18 mouse cellular contexts compared by ENCODE assay signal in the genomic region with DNA sequence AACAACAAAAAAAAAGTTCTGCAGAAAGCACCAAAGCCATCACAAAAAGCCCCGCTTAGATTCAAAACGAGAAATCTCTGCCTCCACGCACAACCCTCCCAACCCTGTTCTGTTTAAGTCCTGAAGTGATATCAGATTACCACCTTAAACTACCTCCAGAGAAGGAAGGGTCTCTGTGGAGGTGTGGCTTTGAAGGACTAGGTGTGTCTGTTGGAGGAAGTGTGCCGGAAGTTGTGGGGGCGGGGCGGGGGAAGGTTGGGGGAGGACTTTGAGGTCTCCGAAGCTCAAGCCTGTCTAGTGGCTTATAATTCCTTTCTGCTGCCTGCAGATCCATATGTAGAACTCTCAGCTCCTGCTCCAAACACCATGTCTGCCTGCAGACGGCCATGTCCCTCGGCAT.
DNase-seq lines count a peak whose midpoint lies in the region; ATAC-seq and TF ChIP-seq lines count a peak whose summit lies in the region.
"Had no signal": no experiment of that assay in that cellular context is flagged by ENCODE, and none has a peak within 500 bp of the region (broad histone marks: within the 10 kb centered on the region; RNA-seq: fewer than 3 reads in every experiment).

No protein-coding gene starts in this region.

- H3K4me3 ChIP-seq in kidney, embryonic 15.5 days (replicated peaks) = no peak overlapping the region
- H3K4me3 ChIP-seq in embryonic facial prominence, embryonic 14.5 days (ENCODE audit: low read depth, low read length) = no peak overlapping the region
- H3K4me3 ChIP-seq in forebrain, postnatal 0 days (ENCODE audit: low read depth, low read length) = no peak overlapping the region
- H3K4me3 ChIP-seq in hindbrain, embryonic 13.5 days = no peak overlapping the region
- H3K4me3 ChIP-seq: liver, embryonic 12.5 days; lung, embryonic 15.5 days; midbrain, embryonic 15.5 days had no signal

- TF ChIP-seq CTCF in forebrain, postnatal 0 days (IDR thresholded peaks at IDR 0.05; ENCODE audit: low read depth) = no peak

- DNase-seq in kidney, postnatal 25 days = no peak
- DNase-seq in R1 (ENCODE audit: low read depth, low spot score) = peak; percentile 84
- no peak for DNase-seq in embryonic facial prominence, embryonic 14.5 days (ENCODE audit: low spot score)
- no peak for DNase-seq in forebrain, postnatal 0 days
- DNase-seq in gastrocnemius, postnatal 14 days = no peak
- DNase-seq: adrenal gland, postnatal 36 days; B cell, adult 2 months; cerebellum, postnatal 14 days; heart, adult 18-20 months; kidney, adult 11 months; thymus, adult 18-20 months had no signal

- H3K4me2 ChIP-seq in kidney, embryonic 15.5 days = peak overlapping the region; percentile 7; the same call in 1 of the 2 replicates
- peak overlapping the region; percentile 38 for H3K4me2 ChIP-seq in embryonic facial prominence, embryonic 14.5 days (ENCODE audit: low read depth, low read length)
- peak overlapping the region; percentile 15; the same call in 1 of the 2 replicates for H3K4me2 ChIP-seq in forebrain, postnatal 0 days (ENCODE audit: low read depth)
- no peak overlapping the region for H3K4me2 ChIP-seq in hindbrain, embryonic 13.5 days
- H3K4me2 ChIP-seq: hindbrain, embryonic 14.5 days; liver, embryonic 12.5 days; lung, embryonic 15.5 days; midbrain, embryonic 15.5 days had no signal

- 0 out of 2 replicates have a peak overlapping the region, but pooled peaks have one; percentile 60 for H3K27ac ChIP-seq in kidney, embryonic 15.5 days
- no peak overlapping the region for H3K27ac ChIP-seq in embryonic facial prominence, embryonic 14.5 days (replicated peaks; ENCODE audit: low read depth, low read length)
- no peak overlapping the region for H3K27ac ChIP-seq in forebrain, postnatal 0 days (ENCODE audit: low read depth, low read length)
- H3K27ac ChIP-seq in hindbrain, embryonic 13.5 days = no peak overlapping the region
- H3K27ac ChIP-seq: hindbrain, embryonic 14.5 days; liver, embryonic 12.5 days; lung, embryonic 15.5 days; midbrain, embryonic 15.5 days had no signal

- intact Hi-C loops in gastrocnemius, postnatal 14 days (cut with DNase I; ENCODE audit: low total_unique reads) = no loop called here

- H3K27me3 ChIP-seq in kidney, embryonic 15.5 days = no peaks in the 10 kb centered on the region
- no peaks in the 10 kb centered on the region for H3K27me3 ChIP-seq in embryonic facial prominence, embryonic 14.5 days (replicated peaks; ENCODE audit: control insufficient read depth, insufficient read depth, low read length)
- H3K27me3 ChIP-seq in forebrain, postnatal 0 days (ENCODE audit: insufficient read depth, low read length) = no peaks in the 10 kb centered on the region
- no peaks in the 10 kb centered on the region for H3K27me3 ChIP-seq in hindbrain, embryonic 13.5 days
- H3K27me3 ChIP-seq: liver, embryonic 12.5 days; lung, embryonic 15.5 days; midbrain, embryonic 15.5 days had no signal

- H3K9me3 ChIP-seq in kidney, embryonic 15.5 days (replicated peaks) = no peaks in the 10 kb centered on the region
- no peaks in the 10 kb centered on the region for H3K9me3 ChIP-seq in embryonic facial prominence, embryonic 14.5 days (ENCODE audit: control insufficient read depth, low read length)
- no peaks in the 10 kb centered on the region for H3K9me3 ChIP-seq in forebrain, postnatal 0 days (ENCODE audit: low read length)
- H3K9me3 ChIP-seq in hindbrain, embryonic 13.5 days = no peaks in the 10 kb centered on the region
- H3K9me3 ChIP-seq: liver, embryonic 12.5 days; lung, embryonic 15.5 days; midbrain, embryonic 15.5 days had no signal

- WGBS in kidney, embryonic 15.5 days = 48% methylated on average over 9 of the region's 9 CpGs
- 38% methylated on average over 9 of the region's 9 CpGs for WGBS in embryonic facial prominence, embryonic 14.5 days
- WGBS in forebrain, postnatal 0 days = 40% methylated on average over 9 of the region's 9 CpGs
- WGBS in hindbrain, embryonic 13.5 days = 77% methylated on average over 9 of the region's 9 CpGs

- H3K9ac ChIP-seq in kidney, embryonic 15.5 days = no peak overlapping the region
- no peak overlapping the region for H3K9ac ChIP-seq in embryonic facial prominence, embryonic 14.5 days (ENCODE audit: low read depth, low read length)
- H3K9ac ChIP-seq in forebrain, postnatal 0 days = no peak overlapping the region
- H3K9ac ChIP-seq in hindbrain, embryonic 13.5 days = no peak overlapping the region
- H3K9ac ChIP-seq: hindbrain, embryonic 14.5 days; liver, embryonic 12.5 days; lung, embryonic 15.5 days; midbrain, embryonic 15.5 days had no signal

- H3K4me1 ChIP-seq in kidney, embryonic 15.5 days = 0 out of 2 replicates have a peak, but pooled peaks cover 3% of the 10 kb centered on the region
- H3K4me1 ChIP-seq in embryonic facial prominence, embryonic 14.5 days (ENCODE audit: control insufficient read depth, insufficient read depth, low read length) = peaks cover 13% of the 10 kb centered on the region; the same call in 1 of the 2 replicates
- no peaks in the 10 kb centered on the region for H3K4me1 ChIP-seq in forebrain, postnatal 0 days (ENCODE audit: insufficient read depth)
- H3K4me1 ChIP-seq in hindbrain, embryonic 13.5 days (replicated peaks) = no peaks in the 10 kb centered on the region
- H3K4me1 ChIP-seq: lung, embryonic 15.5 days; midbrain, embryonic 15.5 days had no signal

- ATAC-seq in kidney, embryonic 15.5 days (replicated peaks; ENCODE audit: low FRiP score) = no peak
- ATAC-seq in embryonic facial prominence, embryonic 14.5 days (ENCODE audit: low read depth) = peak; percentile 50; the same call in 1 of the 2 replicates
- no peak for ATAC-seq in forebrain, postnatal 0 days
- ATAC-seq in frontal cortex, adult (ENCODE audit: low TSS enrichment) = no peak
- no peak for ATAC-seq in hindbrain, embryonic 13.5 days (ENCODE audit: low FRiP score)
- ATAC-seq: liver, embryonic 12.5 days; midbrain, embryonic 15.5 days had no signal

- H3K36me3 ChIP-seq in kidney, embryonic 15.5 days = no peaks in the 10 kb centered on the region
- H3K36me3 ChIP-seq in embryonic facial prominence, embryonic 14.5 days (ENCODE audit: control insufficient read depth, insufficient read depth, low read length) = no peaks in the 10 kb centered on the region
- no peaks in the 10 kb centered on the region for H3K36me3 ChIP-seq in forebrain, postnatal 0 days (ENCODE audit: insufficient read depth)
- H3K36me3 ChIP-seq in hindbrain, embryonic 13.5 days = no peaks in the 10 kb centered on the region
- H3K36me3 ChIP-seq: liver, embryonic 12.5 days; lung, embryonic 15.5 days; midbrain, embryonic 15.5 days had no signal
